Mouse (Mus musculus): ENCODE data around the gene Nt5dc3. TPM values are rescaled to one million over a fixed set of nuclear protein-coding genes. Genes with fewer than 3 reads are reported as not detected.

Gene Nt5dc3
- total RNA-seq, 2 experiments from 2014 or later = 36.1 to 77.7 TPM

DNA sequence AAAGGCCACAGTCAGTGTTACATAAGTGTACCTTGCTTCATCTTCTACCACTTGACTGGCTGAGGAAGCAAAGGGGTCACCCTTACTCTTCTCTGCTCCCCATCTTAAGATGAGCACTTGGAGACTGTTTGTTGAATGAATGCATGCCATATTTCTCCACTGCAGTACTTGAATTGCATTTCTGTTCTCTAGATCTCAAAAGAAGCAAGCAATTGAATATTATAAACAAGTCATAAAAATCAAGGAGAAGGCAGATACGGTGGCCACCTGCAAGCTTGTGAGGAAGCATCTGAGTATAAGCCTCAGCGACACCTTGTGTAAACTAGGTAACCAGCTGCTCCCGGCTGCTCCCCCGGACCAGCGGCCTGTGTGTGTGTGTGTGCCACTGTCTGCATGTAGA lies 15.1 kb upstream of the Nt5dc3 start, which contains the start of gene Gm49358:
TSS of gene Gm49358 (plus strand) at position 301 of the 400 bp plus-strand sequence.
- DNase-seq = no peak
- no peak for TF ChIP-seq CTCF (IDR thresholded peaks at IDR 0.05)
- H3K27ac ChIP-seq = no peak within 1 kb of the TSS
- H3K4me3 ChIP-seq = no peak within 1 kb of the TSS
- intact Hi-C loops (cut with DNase I) = no loop called here

DNA sequence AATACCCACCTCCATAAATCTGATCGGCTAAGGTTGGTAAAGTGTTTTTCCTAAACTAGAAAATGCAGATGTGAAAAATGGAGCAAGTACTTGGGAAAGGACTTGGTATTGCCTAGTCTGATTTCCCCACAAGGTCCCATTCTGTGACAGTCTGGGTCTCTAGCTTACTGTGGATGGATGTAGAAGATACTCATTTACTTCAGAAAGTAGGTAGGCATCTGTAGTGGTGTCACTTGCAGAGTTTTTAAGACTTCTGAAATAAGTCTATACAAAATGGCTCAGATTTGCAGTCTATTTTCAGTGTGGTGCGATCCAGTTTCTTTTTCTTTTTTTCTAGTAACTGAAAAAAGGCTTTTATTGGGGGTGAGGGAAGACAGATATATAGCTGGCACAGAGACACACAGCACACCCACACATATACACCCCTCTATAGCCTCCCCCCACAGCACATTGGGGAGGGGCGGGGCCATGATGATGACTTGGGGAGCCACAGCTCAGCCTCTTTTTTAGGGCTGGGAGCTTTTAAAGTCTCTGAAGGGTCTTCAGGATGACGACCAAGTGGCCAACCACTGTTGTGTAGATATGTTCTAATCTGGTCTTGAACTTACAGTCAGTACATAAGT lies 13.3 kb upstream of the Nt5dc3 start:
- TF ChIP-seq CTCF (IDR thresholded peaks at IDR 0.05) = no peak
- no peak overlapping the region for H3K27ac ChIP-seq
- intact Hi-C loops (cut with DNase I) = no loop called here
- no peak overlapping the region for H3K4me3 ChIP-seq
- DNase-seq = no peak

DNA sequence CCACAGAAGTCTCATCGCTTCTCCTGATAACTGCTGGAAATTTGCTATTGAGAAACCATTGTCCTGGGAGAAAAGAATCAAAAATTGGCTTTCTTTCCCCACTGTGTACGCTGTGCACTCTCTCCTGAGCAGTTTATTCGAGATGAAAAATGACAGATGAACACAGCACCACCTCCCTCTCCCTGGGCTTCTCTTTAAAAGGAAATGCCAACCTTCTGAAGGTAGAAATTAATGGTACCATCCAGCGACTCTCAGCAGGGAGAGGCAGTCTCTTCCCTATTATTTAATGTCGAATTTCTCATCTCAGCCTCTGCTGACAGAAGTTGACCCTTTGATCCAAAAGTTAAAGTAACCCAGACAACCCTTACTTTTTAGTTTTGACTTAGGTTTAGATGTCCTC lies 9.6 kb upstream of the Nt5dc3 start:
- intact Hi-C loops (cut with DNase I) = no loop called here
- no peak for TF ChIP-seq CTCF (IDR thresholded peaks at IDR 0.05)
- Histone ChIP-seq H3K27ac (no peak overlapping the region), H3K4me3 (no peak overlapping the region)
- DNase-seq = no peak

DNA sequence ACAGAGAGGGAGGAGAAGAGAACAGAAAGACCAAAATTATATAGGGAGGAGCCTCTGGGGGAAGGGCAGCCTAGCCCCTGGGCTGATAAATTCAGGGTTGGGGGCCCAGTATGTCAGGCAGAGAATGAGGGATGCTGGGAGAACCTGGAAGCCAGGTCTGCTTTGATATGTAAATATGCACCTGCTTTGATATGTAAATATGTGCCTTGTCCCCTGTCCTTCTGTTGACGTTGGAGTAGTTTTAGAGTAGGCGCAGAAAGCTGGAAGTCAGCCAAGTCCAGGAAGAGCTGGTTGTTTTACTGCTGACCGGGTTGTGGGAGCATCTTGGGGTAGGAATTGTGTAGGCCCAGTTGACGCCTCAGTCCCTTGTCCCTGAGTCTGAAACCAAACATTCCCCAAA lies 9.0 kb upstream of the Nt5dc3 start:
- TF ChIP-seq CTCF (IDR thresholded peaks at IDR 0.05) = no peak
- H3K27ac ChIP-seq = no peak overlapping the region
- no peak overlapping the region for H3K4me3 ChIP-seq
- peak; percentile 42 for DNase-seq
- intact Hi-C loops (cut with DNase I) = no loop called here

DNA sequence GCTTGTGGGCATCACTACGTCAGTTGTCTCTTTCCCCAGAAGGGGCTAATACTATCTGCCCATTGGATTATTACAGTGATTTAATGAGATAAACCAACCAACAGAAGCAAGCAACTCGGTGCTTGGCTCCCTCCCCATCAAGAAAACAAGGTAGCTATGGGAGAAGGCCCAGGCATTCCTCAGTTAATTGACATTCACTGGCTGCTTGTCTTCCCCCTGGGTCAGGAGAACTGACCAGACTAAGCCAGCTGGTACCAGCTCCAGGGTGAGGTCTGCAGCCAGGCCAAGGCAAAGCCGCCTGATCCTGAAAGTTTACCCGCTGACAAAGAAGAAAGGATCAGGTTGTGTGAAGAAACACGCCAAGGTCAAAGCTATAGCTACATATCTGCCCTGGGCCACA lies 7.1 kb upstream of the Nt5dc3 start:
- intact Hi-C loops (cut with DNase I) = no loop called here

DNA sequence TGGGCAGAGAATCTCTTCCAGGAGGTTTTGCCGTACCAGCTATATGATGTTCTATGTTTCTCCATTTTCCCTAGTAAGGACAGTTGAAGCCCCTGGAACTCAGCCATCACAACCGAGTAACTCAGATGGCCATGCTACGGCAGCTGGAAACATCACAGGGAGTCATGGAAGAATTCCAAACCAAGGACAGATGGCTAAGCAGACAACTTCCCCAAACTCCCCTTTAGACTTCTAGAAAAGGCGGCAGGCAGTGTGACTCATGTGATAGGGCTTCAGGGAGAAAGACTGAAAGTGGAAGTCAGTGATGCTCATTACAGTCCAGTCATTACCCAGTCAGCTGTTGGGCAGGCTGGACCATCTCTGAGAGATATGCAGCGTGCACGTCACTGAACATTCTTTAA lies 6.6 kb upstream of the Nt5dc3 start:
- DNase-seq = peak; percentile 20
- no peak overlapping the region for H3K4me3 ChIP-seq
- intact Hi-C loops (cut with DNase I) = no loop called here
- TF ChIP-seq CTCF (IDR thresholded peaks at IDR 0.05) = no peak
- peak overlapping the region; percentile 46 for H3K27ac ChIP-seq

More for the DNA sequence above, 7.1 kb upstream of the Nt5dc3 start:
- H3K4me3 ChIP-seq = no peak overlapping the region
- TF ChIP-seq CTCF (IDR thresholded peaks at IDR 0.05) = no peak
- H3K27ac ChIP-seq = peak overlapping the region; percentile 46
- DNase-seq = no peak

DNA sequence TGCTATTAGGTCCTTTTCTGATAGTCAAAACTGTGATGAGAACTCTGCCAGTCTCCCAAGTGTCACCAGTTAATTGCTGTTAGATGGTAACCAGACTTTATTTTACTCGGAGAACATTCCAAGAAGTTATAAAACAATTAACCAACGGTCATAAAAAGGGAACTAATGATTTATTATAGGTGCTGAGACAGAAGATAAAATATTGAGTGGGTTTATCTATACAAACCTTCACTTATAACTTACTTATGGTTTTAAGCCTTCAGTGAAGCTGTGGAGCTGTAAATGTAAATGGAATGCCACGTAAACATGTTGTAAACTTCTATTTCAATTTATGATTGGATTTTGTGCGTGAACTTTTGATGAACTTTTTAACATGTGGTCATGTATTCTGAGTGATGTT lies 5.4 kb upstream of the Nt5dc3 start:
- H3K27ac ChIP-seq = no peak overlapping the region
- intact Hi-C loops (cut with DNase I) = no loop called here
- H3K4me3 ChIP-seq = no peak overlapping the region
- DNase-seq = no peak
- no peak for TF ChIP-seq CTCF (IDR thresholded peaks at IDR 0.05)

DNA sequence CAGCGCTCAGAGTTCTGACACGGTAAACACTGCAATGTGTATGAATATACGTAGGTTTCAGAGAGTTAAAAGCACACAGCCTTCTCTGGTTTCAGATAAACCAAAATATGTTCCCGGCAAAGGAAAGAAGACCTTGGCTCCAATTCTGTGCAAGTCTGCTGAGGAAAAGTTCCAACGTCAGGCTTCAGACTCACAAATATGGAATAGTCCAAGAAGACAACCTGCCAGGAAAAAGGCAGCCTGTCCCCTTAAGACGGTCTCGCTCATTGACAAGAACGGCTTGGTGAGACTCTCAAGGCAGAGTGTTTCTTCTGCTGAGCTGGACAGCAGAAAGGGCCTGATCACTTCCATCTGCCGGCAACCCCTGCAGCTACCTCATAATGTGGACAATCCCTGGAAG lies 2.5 kb upstream of the Nt5dc3 start:
- intact Hi-C loops (cut with DNase I) = loop anchor here (5.0 kb wide), 1 partner anchor 69 kb away; the partner anchor contains the start of genes Hsp90b1 and Ttc41
- DNase-seq = peak; percentile 22
- peak overlapping the region; percentile 97 for H3K27ac ChIP-seq
- no peak overlapping the region for H3K4me3 ChIP-seq
- no peak for TF ChIP-seq CTCF (IDR thresholded peaks at IDR 0.05)

DNA sequence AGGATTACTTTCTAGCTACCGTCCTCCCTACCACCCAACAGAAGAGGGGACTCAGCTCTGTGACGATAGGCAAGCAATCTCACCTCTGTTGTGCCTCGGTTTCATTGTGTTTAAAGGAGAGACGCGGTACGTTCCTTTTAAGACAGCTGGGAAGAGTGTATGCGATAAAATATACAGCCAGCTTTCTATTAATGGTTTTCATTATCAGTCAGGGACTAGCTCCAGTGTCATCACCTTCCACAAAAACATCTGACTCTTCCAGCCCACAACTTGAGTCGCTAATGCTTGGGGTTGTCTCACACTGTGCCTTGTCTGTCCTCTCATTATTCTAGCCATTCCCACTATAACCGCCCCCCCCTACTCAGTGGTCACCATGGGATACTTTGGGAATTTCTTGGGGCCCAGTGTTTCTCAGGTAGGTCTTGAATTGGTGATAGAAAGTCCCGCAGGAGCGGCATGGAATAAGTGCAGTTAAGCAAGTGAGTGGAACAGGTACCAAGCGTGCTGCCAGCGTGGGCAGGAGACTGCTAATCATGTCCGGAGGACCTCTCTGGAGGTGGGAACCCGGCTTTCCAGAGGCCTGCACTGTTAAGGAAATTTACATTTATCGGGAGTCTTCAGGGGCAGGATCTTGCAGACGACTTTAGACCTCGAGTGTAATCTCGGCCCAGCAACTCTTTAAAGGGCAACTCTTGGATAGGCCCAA lies 1.0 kb upstream of the Nt5dc3 start:
- intact Hi-C loops (cut with DNase I) = loop anchor here (2.0 to 5.0 kb wide), 2 partner anchors 49 to 70 kb away; partner anchors contain the start of genes Hsp90b1 and Ttc41
- DNase-seq = peak; percentile 57
- Histone ChIP-seq H3K4me3 (peak overlapping the region; percentile 84), H3K27ac (peak overlapping the region; percentile 97)
- TF ChIP-seq CTCF (IDR thresholded peaks at IDR 0.05) = no peak

DNA sequence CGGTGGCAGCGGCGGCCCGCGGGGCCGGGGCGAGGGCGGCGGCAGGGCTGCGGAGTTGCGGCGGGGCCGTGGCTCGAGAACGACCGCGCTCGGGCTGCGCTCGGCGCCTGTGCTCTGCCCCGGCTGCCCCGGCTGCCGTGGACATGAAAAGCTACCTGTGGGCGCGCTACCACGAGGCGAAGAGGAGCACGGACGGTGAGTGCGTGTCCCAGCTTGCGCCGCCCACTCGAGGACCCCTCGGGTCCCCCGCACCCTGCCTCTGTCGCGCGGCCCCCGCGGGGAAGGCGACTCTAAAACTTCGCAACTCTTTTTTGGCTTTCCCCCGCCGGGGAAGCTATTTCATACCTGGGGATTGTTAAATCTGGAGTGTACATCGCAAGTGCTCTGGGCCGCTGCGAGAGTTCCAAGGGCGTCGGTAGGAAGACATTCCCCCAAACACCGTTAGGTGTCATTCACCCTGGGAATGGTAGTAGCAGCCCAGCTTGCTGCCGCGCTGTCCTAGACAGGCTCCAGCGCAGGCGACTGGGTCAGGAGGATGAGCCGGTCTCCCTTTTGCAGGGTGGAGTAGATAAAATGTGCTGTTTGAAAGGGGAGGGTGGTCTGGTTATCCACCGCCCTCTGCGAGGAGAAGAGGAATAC lies 431 bp downstream of the Nt5dc3 start:
- TF ChIP-seq CTCF (IDR thresholded peaks at IDR 0.05) = peak; percentile 33; the same call in 1 of the 2 replicates
- intact Hi-C loops (cut with DNase I) = loop anchor here (2.0 to 5.0 kb wide), 2 partner anchors 48 to 72 kb away; partner anchors contain the start of genes Hsp90b1 and Ttc41
- H3K4me3 ChIP-seq = peak overlapping the region; percentile 84
- peak overlapping the region; percentile 97 for H3K27ac ChIP-seq
- DNase-seq = peak; percentile 73

DNA sequence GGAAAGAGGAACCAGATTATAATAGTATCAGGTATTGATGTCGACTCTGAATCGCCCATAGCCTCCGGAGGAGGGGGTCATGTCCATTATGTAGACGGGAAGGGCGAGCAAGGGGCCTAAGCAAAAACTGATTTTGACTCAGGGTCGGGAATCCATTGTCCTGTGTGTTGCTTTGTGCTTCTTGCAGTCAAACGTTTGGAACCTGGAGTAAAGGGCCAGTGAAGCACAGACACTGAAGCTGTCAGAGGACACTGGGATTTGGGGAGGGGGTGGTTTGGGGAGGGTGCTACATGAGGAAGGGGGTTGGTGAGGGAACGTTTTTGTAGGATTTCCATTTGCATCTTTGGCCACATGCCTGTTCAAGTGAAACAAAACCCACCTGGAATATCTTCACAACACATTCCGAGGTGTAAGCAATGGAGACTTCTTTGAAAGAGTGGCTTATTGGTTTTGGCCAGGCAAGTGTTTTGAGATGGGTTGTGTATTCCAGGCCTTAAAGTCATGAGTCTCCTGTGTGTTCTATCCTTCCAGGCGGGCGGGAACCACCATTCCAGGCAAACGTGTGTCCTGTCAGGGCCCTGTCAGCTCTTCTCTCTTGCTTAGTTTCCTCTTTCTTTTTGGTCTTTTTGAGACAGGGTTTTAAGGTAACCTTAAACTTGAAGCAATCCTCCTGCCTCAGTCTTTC lies 1.2 kb downstream of the Nt5dc3 start:
- Histone ChIP-seq H3K27ac (peak overlapping the region; percentile 97), H3K4me3 (peak overlapping the region; percentile 84)
- intact Hi-C loops (cut with DNase I) = loop anchor here (2.0 to 5.0 kb wide), 3 partner anchors 37 to 73 kb away; partner anchors contain the start of genes Hsp90b1 and Ttc41
- DNase-seq = no peak
- no peak for TF ChIP-seq CTCF (IDR thresholded peaks at IDR 0.05)

DNA sequence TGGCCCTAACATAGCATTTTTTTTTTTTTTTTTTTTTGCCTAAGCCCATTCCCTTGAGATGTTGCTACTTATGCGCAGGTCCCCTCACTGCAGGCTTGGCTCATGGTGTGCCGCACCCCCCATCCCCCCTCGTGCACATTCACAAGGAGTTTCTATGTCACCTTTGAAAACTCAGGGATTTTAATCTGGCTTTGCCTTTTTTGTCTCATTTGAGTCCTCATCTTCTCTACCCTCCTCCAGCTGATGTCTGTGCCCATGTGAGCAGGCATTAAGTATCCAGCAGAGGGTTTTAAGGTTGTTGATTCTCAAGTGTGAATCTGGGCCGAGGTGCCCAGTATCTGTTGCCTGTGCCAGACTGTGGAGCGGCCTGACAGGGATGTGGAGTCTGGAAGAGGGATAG lies 2.8 kb downstream of the Nt5dc3 start:
- no peak for TF ChIP-seq CTCF (IDR thresholded peaks at IDR 0.05)
- Histone ChIP-seq H3K27ac (peak overlapping the region; percentile 97), H3K4me3 (peak overlapping the region; percentile 15)
- intact Hi-C loops (cut with DNase I) = loop anchor here (5.0 kb wide), 1 partner anchor 36 kb away; no protein-coding TSS in a partner anchor
- no peak for DNase-seq

Measured in gastrocnemius, adult 2 months (tissue).